Mouse (Mus musculus) hindbrain, postnatal 0 days (tissue): ENCODE data around the gene Lbx2. TPM values are rescaled to one million over a fixed set of nuclear protein-coding genes. Genes with fewer than 3 reads are reported as not detected.

Experiments used
- ATAC-seq: fragments of 200-750 bp; cut with Nextera tagmentation; 2 replicates; pipeline ENCODE4 v1.8.0; 2017; ENCODE audit warnings: mild to moderate bottlenecking, moderate TSS enrichment, moderate library complexity
- DNase-seq: peaks from one replicate; pipeline ENCODE4 v3.0.0-alpha.2; 2015; ENCODE audit warnings: low spot score
- H3K27ac ChIP-seq: fragments of 300-500 bp; sonication (generic); 2 replicates; pipeline ENCODE4 v1.5.1; 2014; ENCODE audit warnings: mild to moderate bottlenecking
- H3K27me3 ChIP-seq: fragments of 300-500 bp; sonication (generic); 2 replicates; pipeline ENCODE4 v1.6.1; 2014; ENCODE audit warnings: low read length, mixed read lengths; ENCODE audit not compliant: insufficient read depth
- H3K36me3 ChIP-seq: fragments of 300-500 bp; sonication (generic); 2 replicates; pipeline ENCODE4 v1.6.1; 2014; ENCODE audit warnings: low read length, mixed read lengths; ENCODE audit not compliant: insufficient read depth
- H3K4me1 ChIP-seq: fragments of 300-500 bp; sonication (generic); 2 replicates; pipeline ENCODE4 v1.6.1; 2014; ENCODE audit warnings: antibody characterized with exemption, low read length, mixed read lengths; ENCODE audit not compliant: insufficient read depth
- H3K4me2 ChIP-seq: fragments of 300-500 bp; sonication (generic); 2 replicates; pipeline ENCODE4 v1.6.1; 2014; ENCODE audit warnings: low read depth, mild to moderate bottlenecking, low read length, moderate library complexity, mixed read lengths
- H3K4me3 ChIP-seq: fragments of 300-500 bp; sonication (generic); 2 replicates; pipeline ENCODE4 v1.5.1; 2014; ENCODE audit warnings: low read length
- H3K9ac ChIP-seq: fragments of 300-500 bp; sonication (generic); replicated peaks from 2 replicates; pipeline ENCODE4 v1.6.1; 2014; ENCODE audit warnings: mild to moderate bottlenecking, low read length, moderate library complexity, mixed read lengths
- H3K9me3 ChIP-seq: fragments of 300-500 bp; sonication (generic); 2 replicates; pipeline ENCODE4 v1.6.1; 2016; ENCODE audit warnings: low read length, mixed read lengths
- CTCF ChIP-seq: IDR thresholded peaks from 2 replicates; pipeline ENCODE4 v1.5.1; 2016; ENCODE audit warnings: antibody characterized with exemption, control low read depth, low read depth
- WGBS: fragments of 180-500 bp; shearing (Covaris S2); extraction: QIAGEN DNeasy Blood & Tissue Kit; methylation state at CpG from one replicate; pipeline ENCODE4 v1.1.7; 2014; 5-methylcytosine and 5-hydroxymethylcytosine counted together
- polyA plus RNA-seq: library from polyadenylated mRNA; unstranded; fragments of >200 nt; fragmentation: Nextera tagmentation; extraction: Ambion mirVana; gene quantifications from 2 replicates; pipeline ENCODE4 v1.2.1, GENCODE M21; 2015
- total RNA-seq: library from RNA; depleted of rRNA; stranded (reverse); fragments of >200 nt; gene quantifications from 2 replicates; pipeline ENCODE4 v1.2.3, GENCODE M21; 2014

The Lbx2 gene
- total and polyA plus RNA-seq, 2 experiments from 2014 or later, result not detected

DNA sequence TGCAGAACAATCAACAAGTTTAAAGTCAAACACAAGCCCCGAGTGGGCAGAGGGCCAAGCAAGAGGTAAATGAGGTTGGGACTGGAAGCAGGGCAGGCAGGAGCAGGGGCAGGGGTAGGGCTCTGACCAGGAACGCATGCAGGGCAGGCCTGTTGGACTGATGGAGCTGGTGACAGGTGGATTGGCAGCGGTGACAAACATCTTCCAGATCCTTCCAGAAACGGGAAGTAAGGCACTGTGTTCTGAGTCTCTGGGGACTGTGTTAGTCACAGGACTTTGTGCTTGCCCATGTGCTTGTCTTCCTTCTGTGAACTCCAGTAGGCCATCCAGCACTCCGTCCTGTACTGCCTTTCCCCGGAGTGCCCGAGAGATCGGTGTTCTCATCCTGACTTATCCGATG is 41.4 kb upstream of the Lbx2 start:
- Histone ChIP-seq H3K27ac (no peak overlapping the region), H3K9ac (no peak overlapping the region), H3K27me3 (no peaks in the 10 kb centered on the region), H3K4me2 (no peak overlapping the region), H3K36me3 (no peaks in the 10 kb centered on the region), H3K4me1 (no peaks in the 10 kb centered on the region), H3K4me3 (no peak overlapping the region), H3K9me3 (no peaks in the 10 kb centered on the region)
- no peak for DNase-seq
- TF ChIP-seq CTCF, result no peak
- ATAC-seq, result no peak
- 75% methylated on average over 9 of the region's 9 CpGs for WGBS

DNA sequence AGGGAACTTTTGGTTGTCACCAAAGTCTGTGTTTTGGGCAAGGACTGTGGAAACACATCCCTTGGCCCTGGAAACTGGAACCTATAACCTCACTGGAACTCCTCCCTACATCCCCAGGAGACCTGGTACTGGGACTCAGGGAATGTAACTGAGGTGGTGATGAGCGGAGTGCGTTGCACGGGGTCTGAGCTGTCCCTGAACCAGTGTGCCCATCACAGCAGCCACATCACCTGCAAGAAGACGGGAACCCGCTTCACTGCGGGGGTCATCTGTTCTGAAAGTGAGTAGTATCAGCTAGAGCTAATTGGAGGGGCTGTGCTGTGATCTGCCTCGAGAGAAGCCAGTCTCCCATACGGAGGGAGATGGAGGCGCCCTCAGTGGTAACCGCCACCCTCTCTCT is 36.8 kb upstream of the Lbx2 start:
- 73% methylated on average over 10 of the region's 10 CpGs for WGBS
- TF ChIP-seq CTCF, result no peak
- H3K36me3 ChIP-seq, result no peaks in the 10 kb centered on the region
- ATAC-seq (no peak), DNase-seq (no peak)
- no peak overlapping the region for H3K4me3 ChIP-seq
- peaks cover 8% of the 10 kb centered on the region for H3K4me1 ChIP-seq
- no peak overlapping the region for H3K4me2 ChIP-seq
- H3K9me3 ChIP-seq, result no peaks in the 10 kb centered on the region
- H3K27me3 ChIP-seq, result no peaks in the 10 kb centered on the region
- no peak overlapping the region for H3K27ac ChIP-seq
- H3K9ac ChIP-seq, result no peak overlapping the region

DNA sequence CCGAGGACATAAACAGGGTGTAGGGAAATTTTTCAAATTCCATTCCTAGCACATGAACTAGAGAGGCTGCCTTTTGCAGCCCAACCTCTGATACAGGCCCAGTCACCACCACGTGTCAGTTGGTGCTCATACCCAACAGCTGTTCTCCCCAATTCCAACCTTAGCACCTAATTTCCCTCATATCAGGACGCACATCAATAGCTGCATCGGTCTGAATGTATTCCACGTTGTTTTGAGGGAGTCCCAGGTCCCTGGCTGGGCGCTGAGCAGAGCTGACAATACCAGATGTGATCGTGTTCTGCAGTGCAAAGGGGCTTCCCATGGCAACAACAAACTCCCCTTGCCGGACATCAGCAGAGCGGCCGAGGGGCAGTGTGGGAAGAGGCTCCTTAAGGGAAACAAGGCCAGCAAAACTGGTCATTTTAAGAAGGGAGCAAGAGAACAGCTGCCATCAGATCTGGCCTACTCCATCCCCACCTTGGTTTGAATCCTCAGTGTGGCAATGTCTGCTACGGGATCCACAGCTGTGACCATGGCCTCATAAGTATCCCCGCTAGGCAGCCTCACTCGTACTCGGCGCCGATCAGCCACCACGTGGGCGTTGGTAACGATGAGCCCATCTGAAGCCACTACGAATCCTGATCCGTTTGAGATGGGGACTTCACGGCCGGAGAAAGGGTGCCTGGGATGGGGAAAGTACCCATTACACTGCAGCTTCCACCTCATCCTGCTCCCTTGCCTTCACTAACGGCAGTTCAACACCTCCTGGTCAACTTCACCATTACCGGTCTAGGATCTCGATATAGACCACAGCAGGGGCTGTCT is 32.8 kb upstream of the Lbx2 start:
- Histone ChIP-seq H3K9me3 (no peaks in the 10 kb centered on the region), H3K27me3 (no peaks in the 10 kb centered on the region), H3K27ac (peak overlapping the region; percentile 86), H3K4me3 (peak overlapping the region; percentile 91), H3K9ac (peak overlapping the region; percentile 89), H3K4me1 (peaks cover 18% of the 10 kb centered on the region), H3K4me2 (peak overlapping the region; percentile 90), H3K36me3 (no peaks in the 10 kb centered on the region)
- peak; percentile 56 for DNase-seq
- 0 out of 2 replicates have a peak, but pooled peaks have one; percentile 1 for TF ChIP-seq CTCF
- no peak for ATAC-seq
- WGBS, result 2% methylated on average over 26 of the region's 26 CpGs

GRCm38 (mm10) chr6:83054074-83054851 is 31.9 kb upstream of the Lbx2 start, which contains the start of gene Aup1:
TSS of gene Aup1 (plus strand) at chr6:83054521.
- Histone ChIP-seq H3K4me3 (peak within 1 kb of the TSS; percentile 91), H3K27ac (peak within 1 kb of the TSS; percentile 86), H3K4me1 (peaks cover 18% of the 10 kb centered on the region), H3K4me2 (peak within 1 kb of the TSS; percentile 90), H3K36me3 (no peaks in the 10 kb centered on the region), H3K9ac (peak within 1 kb of the TSS; percentile 89), H3K27me3 (no peaks in the 10 kb centered on the region), H3K9me3 (no peaks in the 10 kb centered on the region)
- DNase-seq (peak; percentile 99), ATAC-seq (peak; percentile 98)
- no peak for TF ChIP-seq CTCF
- under 1% methylated on average over 62 of the region's 64 CpGs for WGBS

- Histone ChIP-seq H3K27ac (peak within 1 kb of the TSS; percentile 86), H3K27me3 (no peaks in the 10 kb centered on the region), H3K9me3 (no peaks in the 10 kb centered on the region), H3K4me2 (peak within 1 kb of the TSS; percentile 90), H3K36me3 (no peaks in the 10 kb centered on the region), H3K4me3 (peak within 1 kb of the TSS; percentile 91), H3K9ac (peak within 1 kb of the TSS; percentile 89), H3K4me1 (peaks cover 18% of the 10 kb centered on the region)
- TF ChIP-seq CTCF, result peak; percentile 55
- 0% methylated on average over 50 of the region's 50 CpGs for WGBS
- DNase-seq (peak; percentile 30), ATAC-seq (peak; percentile 13; the same call in 1 of the 2 replicates)
Measured at GRCm38 (mm10) chr6:83054871-83055431, 31.2 kb upstream of the Lbx2 start, which contains the start of gene Htra2. TSS of gene Htra2 (minus strand) at chr6:83055273.

DNA sequence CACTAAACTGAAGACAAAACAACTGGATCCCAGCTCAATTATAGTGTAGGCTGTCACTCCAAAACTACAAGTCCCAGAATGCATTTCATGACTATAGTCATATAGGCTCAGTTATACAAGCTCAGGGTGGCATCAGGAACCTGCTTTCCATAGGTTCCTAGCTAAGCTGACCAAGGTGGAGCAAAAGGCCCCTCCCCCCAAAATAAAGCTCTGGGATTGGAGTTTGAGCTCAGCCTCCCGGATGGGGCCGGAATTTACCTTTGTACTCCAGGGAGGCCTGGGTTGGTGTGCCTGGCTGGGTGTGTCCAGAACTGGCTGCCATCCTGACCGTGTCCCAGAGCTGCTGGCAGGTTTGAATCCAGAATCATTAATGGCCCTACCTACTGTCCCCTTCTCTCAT is 28.4 kb upstream of the Lbx2 start, which contains the start of gene Dqx1:
Gene Dqx1, plus strand, starts transcription at position 55 of the 400 bp plus-strand sequence.
- Histone ChIP-seq H3K4me3 (no peak within 1 kb of the TSS), H3K9me3 (no peaks in the 10 kb centered on the region), H3K4me2 (no peak within 1 kb of the TSS), H3K36me3 (no peaks in the 10 kb centered on the region), H3K27me3 (peaks cover 15% of the 10 kb centered on the region), H3K9ac (no peak within 1 kb of the TSS), H3K27ac (no peak within 1 kb of the TSS), H3K4me1 (peaks cover 13% of the 10 kb centered on the region)
- ATAC-seq (no peak), DNase-seq (peak; percentile 47)
- WGBS, result 52% methylated on average over 3 of the region's 3 CpGs
- TF ChIP-seq CTCF, result no peak
